Mouse (Mus musculus) forebrain, postnatal 0 days (tissue): ENCODE measurements at regions not wholly inside any gene's neighbourhood (a gene's known extent, or its start where the extent isn't known, plus 50 kb on each side); places are given as distances from the start of the nearest gene placed in this dataset.

Source experiments
- ATAC-seq: fragments of 200-750 bp; cut with Nextera tagmentation; 2 replicates; pipeline ENCODE4 v1.8.0; 2017; ENCODE audit warnings: mild to moderate bottlenecking, moderate library complexity
- DNase-seq: peaks from one replicate; pipeline ENCODE4 v3.0.0-alpha.2; 2015
- H3K27ac ChIP-seq: fragments of 300-500 bp; sonication (generic); 2 replicates; pipeline ENCODE4 v1.5.1; 2014; ENCODE audit warnings: low read depth, mild to moderate bottlenecking, antibody characterized with exemption, low read length, moderate library complexity, mixed read lengths
- H3K27me3 ChIP-seq: fragments of 300-500 bp; sonication (generic); 2 replicates; pipeline ENCODE4 v1.6.1; 2014; ENCODE audit warnings: mild to moderate bottlenecking, low read length, mixed read lengths; ENCODE audit not compliant: insufficient read depth
- H3K36me3 ChIP-seq: fragments of 300-500 bp; sonication (generic); 2 replicates; pipeline ENCODE4 v1.6.1; 2014; ENCODE audit warnings: mild to moderate bottlenecking, moderate library complexity; ENCODE audit not compliant: insufficient read depth
- H3K4me1 ChIP-seq: fragments of 300-500 bp; sonication (generic); 2 replicates; pipeline ENCODE4 v1.6.1; 2014; ENCODE audit warnings: antibody characterized with exemption; ENCODE audit not compliant: insufficient read depth
- H3K4me2 ChIP-seq: fragments of 300-500 bp; sonication (generic); 2 replicates; pipeline ENCODE4 v1.6.1; 2014; ENCODE audit warnings: low read depth, mild to moderate bottlenecking, moderate library complexity
- H3K4me3 ChIP-seq: fragments of 300-500 bp; sonication (generic); 2 replicates; pipeline ENCODE4 v1.5.1; 2014; ENCODE audit warnings: low read depth, low read length, mixed read lengths
- H3K9ac ChIP-seq: fragments of 300-500 bp; sonication (generic); 2 replicates; pipeline ENCODE4 v1.6.1; 2014; ENCODE audit warnings: mild to moderate bottlenecking
- H3K9me3 ChIP-seq: fragments of 300-500 bp; sonication (generic); 2 replicates; pipeline ENCODE4 v1.6.1; 2016; ENCODE audit warnings: low read length
- CTCF ChIP-seq: sonication (generic); IDR thresholded peaks from 2 replicates; pipeline ENCODE4 v1.5.1; 2016; ENCODE audit warnings: antibody characterized with exemption, control low read depth, low read depth
- WGBS: fragments of 180-500 bp; shearing (Covaris S2); extraction: QIAGEN DNeasy Blood & Tissue Kit; methylation state at CpG from one replicate; pipeline ENCODE4 v1.1.7; 2014; 5-methylcytosine and 5-hydroxymethylcytosine counted together

GRCm38 (mm10) chr10:43693974-43694373 lies 115.9 kb downstream of the Cd24a start:
- no peaks in the 10 kb centered on the region for H3K27me3 ChIP-seq

GRCm38 (mm10) chr10:43694508-43694907 lies 116.4 kb downstream of the Cd24a start:
- Histone ChIP-seq H3K4me2 (no peak overlapping the region), H3K27me3 (no peaks in the 10 kb centered on the region), H3K36me3 (no peaks in the 10 kb centered on the region), H3K9ac (no peak overlapping the region), H3K4me1 (no peaks in the 10 kb centered on the region), H3K9me3 (no peaks in the 10 kb centered on the region), H3K4me3 (no peak overlapping the region), H3K27ac (no peak overlapping the region)
- 23% methylated on average over 6 of the region's 6 CpGs for WGBS
- no peak for ATAC-seq
- no peak for TF ChIP-seq CTCF
- no peak for DNase-seq

More at GRCm38 (mm10) chr10:43693974-43694373, 115.9 kb downstream of the Cd24a start:
- H3K4me3 ChIP-seq, result no peak overlapping the region
- no peak overlapping the region for H3K4me2 ChIP-seq
- no peaks in the 10 kb centered on the region for H3K36me3 ChIP-seq
- DNase-seq, result no peak
- 74% methylated on average over 5 of the region's 5 CpGs for WGBS
- no peak for ATAC-seq
- no peaks in the 10 kb centered on the region for H3K4me1 ChIP-seq
- H3K9ac ChIP-seq, result no peak overlapping the region
- no peak overlapping the region for H3K27ac ChIP-seq
- no peaks in the 10 kb centered on the region for H3K9me3 ChIP-seq
- no peak for TF ChIP-seq CTCF

- Histone ChIP-seq H3K4me2 (no peak overlapping the region), H3K9me3 (no peaks in the 10 kb centered on the region), H3K27ac (no peak overlapping the region), H3K27me3 (no peaks in the 10 kb centered on the region), H3K9ac (no peak overlapping the region), H3K4me1 (no peaks in the 10 kb centered on the region), H3K36me3 (no peaks in the 10 kb centered on the region), H3K4me3 (no peak overlapping the region)
- ATAC-seq (no peak), DNase-seq (no peak)
- no peak for TF ChIP-seq CTCF
- 58% methylated on average over 10 of the region's 10 CpGs for WGBS
Measured at GRCm38 (mm10) chr10:43695470-43695869, 117.4 kb downstream of the Cd24a start.

- no peaks in the 10 kb centered on the region for H3K27me3 ChIP-seq
- DNase-seq (no peak), ATAC-seq (no peak)
- no peak overlapping the region for H3K9ac ChIP-seq
- H3K4me3 ChIP-seq, result no peak overlapping the region
- no peaks in the 10 kb centered on the region for H3K36me3 ChIP-seq
- no peak overlapping the region for H3K4me2 ChIP-seq
- H3K4me1 ChIP-seq, result no peaks in the 10 kb centered on the region
- no peak for TF ChIP-seq CTCF
- H3K27ac ChIP-seq, result no peak overlapping the region
- 13% methylated on average over 2 of the region's 2 CpGs for WGBS
- H3K9me3 ChIP-seq, result no peaks in the 10 kb centered on the region
Measured at GRCm38 (mm10) chr10:43697917-43698316, 119.8 kb downstream of the Cd24a start.

GRCm38 (mm10) chr10:43700371-43701289 lies 122.5 kb downstream of the Cd24a start:
- Histone ChIP-seq H3K27me3 (no peaks in the 10 kb centered on the region), H3K9me3 (no peaks in the 10 kb centered on the region), H3K4me2 (no peak overlapping the region), H3K36me3 (no peaks in the 10 kb centered on the region), H3K9ac (no peak overlapping the region), H3K4me1 (no peaks in the 10 kb centered on the region), H3K4me3 (no peak overlapping the region), H3K27ac (no peak overlapping the region)
- DNase-seq (no peak), ATAC-seq (no peak)
- 87% methylated on average over 13 of the region's 13 CpGs for WGBS
- TF ChIP-seq CTCF, result no peak

- H3K4me3 ChIP-seq, result no peak overlapping the region
- no peak for TF ChIP-seq CTCF
- DNase-seq, result no peak
- H3K36me3 ChIP-seq, result no peaks in the 10 kb centered on the region
- H3K4me2 ChIP-seq, result no peak overlapping the region
- WGBS, result 81% methylated on average over 5 of the region's 5 CpGs
- no peaks in the 10 kb centered on the region for H3K4me1 ChIP-seq
- no peak overlapping the region for H3K9ac ChIP-seq
- no peak overlapping the region for H3K27ac ChIP-seq
- no peaks in the 10 kb centered on the region for H3K9me3 ChIP-seq
- no peaks in the 10 kb centered on the region for H3K27me3 ChIP-seq
- no peak for ATAC-seq
Measured at GRCm38 (mm10) chr10:43702895-43703294, 124.8 kb downstream of the Cd24a start.
